Mouse (Mus musculus) CD4-positive, CD25-positive, alpha-beta regulatory T cell, adult 2 months (primary cell): ENCODE results near the gene Fam53b.
A peak's percentile ranks its signal among the peaks of the same experiment; 100 is the strongest.

Source experiments
- DNase-seq: peaks from one replicate; pipeline ENCODE4 v3.0.0-alpha.2; 2012; ENCODE audit warnings: low read depth, low spot score

The Fam53b gene

GRCm38 (mm10) chr7:132713483-132714126 lies 100.1 kb downstream of the Fam53b start:
- DNase-seq: no peak

GRCm38 (mm10) chr7:132712956-132713355 lies 100.7 kb downstream of the Fam53b start:
- no peak for DNase-seq

- DNase-seq: no peak
These were observed 101.5 kb downstream of the Fam53b start for GRCm38 (mm10) chr7:132712044-132712708.

- no peak for DNase-seq
These were observed 102.1 kb downstream of the Fam53b start for GRCm38 (mm10) chr7:132711579-132711978.

GRCm38 (mm10) chr7:132705130-132705529 lies 108.6 kb downstream of the Fam53b start:
- peak; percentile 54 for DNase-seq

- DNase-seq: no peak
These were observed 109.3 kb downstream of the Fam53b start for GRCm38 (mm10) chr7:132704310-132704875.

GRCm38 (mm10) chr7:132703515-132704309 lies 110.0 kb downstream of the Fam53b start:
- no peak for DNase-seq

GRCm38 (mm10) chr7:132702492-132703070 lies 111.1 kb downstream of the Fam53b start:
- no peak for DNase-seq

- no peak for DNase-seq
These were observed 111.7 kb downstream of the Fam53b start for GRCm38 (mm10) chr7:132702024-132702423.

- DNase-seq: no peak
These were observed 112.3 kb downstream of the Fam53b start for GRCm38 (mm10) chr7:132701412-132701811.

GRCm38 (mm10) chr7:132700107-132700506 lies 113.6 kb downstream of the Fam53b start:
- DNase-seq: peak; percentile 7

- peak; percentile 53 for DNase-seq
These were observed 114.0 kb downstream of the Fam53b start for GRCm38 (mm10) chr7:132699639-132700038.

- DNase-seq: peak; percentile 6
These were observed 114.5 kb downstream of the Fam53b start for GRCm38 (mm10) chr7:132699165-132699564.

GRCm38 (mm10) chr7:132698737-132699136 lies 114.9 kb downstream of the Fam53b start:
- no peak for DNase-seq

- DNase-seq: no peak
These were observed 116.4 kb downstream of the Fam53b start for GRCm38 (mm10) chr7:132697258-132697796.

- no peak for DNase-seq
These were observed 120.1 kb downstream of the Fam53b start for GRCm38 (mm10) chr7:132693561-132693960.

- DNase-seq: no peak
These were observed 121.0 kb downstream of the Fam53b start for GRCm38 (mm10) chr7:132692719-132693118.

GRCm38 (mm10) chr7:132690716-132691472 lies 122.8 kb downstream of the Fam53b start:
- DNase-seq: no peak

GRCm38 (mm10) chr7:132689722-132690121 lies 124.0 kb downstream of the Fam53b start:
- no peak for DNase-seq

- no peak for DNase-seq
These were observed 125.0 kb downstream of the Fam53b start for GRCm38 (mm10) chr7:132688721-132689120.

- DNase-seq: no peak
These were observed 125.8 kb downstream of the Fam53b start for GRCm38 (mm10) chr7:132687897-132688296.
